Mouse (Mus musculus): Measurements from ENCODE around the gene Meis2.

GRCm38 (mm10) chr2:116010469-116010868 is 55.2 kb downstream of the Meis2 start:
- TF ChIP-seq CTCF (IDR thresholded peaks at IDR 0.05; ENCODE audit: low read depth, low read length) (no peak), POLR2A (IDR thresholded peaks at IDR 0.05; ENCODE audit: borderline replicate concordance, low read depth, low read length) (no peak)
